Mouse (Mus musculus) heart, postnatal 25 days (tissue): Measurements from ENCODE around the gene Wdr77. TPM values are rescaled to one million over a fixed set of nuclear protein-coding genes. Genes with fewer than 3 reads are reported as not detected.
"Not testable (repeated sequence)": the region's sequence is repeated elsewhere in the genome, so short reads cannot be mapped to it uniquely, and the experiment has no call there.

Source experiments
- DNase-seq: peaks from one replicate; pipeline ENCODE4 v3.0.0; 2022; ENCODE audit warnings: low spot score
- intact Hi-C: fragments of 180-260 bp; cut with DNase I; formaldehyde crosslinking; loops from one replicate; pipeline ENCODE4 v1.15.1; 2025
- total RNA-seq, 2 experiments: library from RNA; stranded (reverse); gene quantifications; 2 replicates each; pipeline ENCODE4 v1.2.3; 2021

Wdr77 gene
- total RNA-seq, 2 experiments from 2014 or later, result 43.5 to 44.9 TPM

- intact Hi-C loops, result no loop called here
- no peak for DNase-seq
These were observed 24.1 kb upstream of the Wdr77 start for GRCm38 (mm10) chr3:105935033-105935432.

- no peak for DNase-seq
- intact Hi-C loops, result no loop called here
These were observed 23.1 kb upstream of the Wdr77 start for GRCm38 (mm10) chr3:105936111-105936510.

GRCm38 (mm10) chr3:105951348-105951747 lies 7.8 kb upstream of the Wdr77 start:
- intact Hi-C loops, result no loop called here
- DNase-seq, result no peak

DNA sequence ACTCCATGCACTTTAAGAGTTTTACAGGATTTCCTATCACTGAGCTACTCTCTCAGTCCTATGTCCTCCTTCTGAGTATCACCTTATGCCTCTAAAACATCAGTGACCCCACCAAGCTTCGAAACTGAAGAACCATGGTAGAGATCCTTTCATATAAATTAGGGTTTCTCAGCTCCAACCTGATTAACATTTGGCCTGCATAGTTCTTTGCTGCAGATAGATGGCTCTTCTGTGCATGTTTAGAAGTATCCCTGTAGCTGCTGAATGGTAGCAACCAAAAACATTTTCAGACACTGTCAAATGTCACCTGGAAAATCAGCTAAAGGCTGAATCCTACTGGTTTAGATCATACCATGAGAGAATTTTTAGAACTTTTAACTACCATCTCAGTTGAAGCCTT lies 1.9 kb upstream of the Wdr77 start:
- intact Hi-C loops, result no loop called here
- DNase-seq, result no peak

DNA sequence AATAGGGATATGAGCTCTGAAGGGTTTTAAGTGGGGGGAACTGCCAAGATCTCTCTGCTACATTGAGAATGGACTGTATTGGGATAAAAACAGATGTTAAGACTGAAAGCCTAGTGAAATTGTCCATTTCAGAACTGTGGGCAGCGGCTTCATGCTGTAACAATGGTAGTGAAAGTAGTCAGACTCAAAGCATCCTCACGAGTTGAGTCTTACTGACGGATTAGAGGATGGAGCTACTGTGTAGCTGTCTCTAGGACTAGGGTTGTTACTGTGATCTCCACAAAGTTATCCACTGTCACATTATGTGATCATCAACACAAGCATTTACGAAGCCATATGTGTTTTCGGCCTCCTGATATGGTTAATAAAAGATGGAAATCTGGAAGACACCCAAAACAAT lies 965 bp upstream of the Wdr77 start:
- intact Hi-C loops, result loop anchor here (2.0 kb wide), 1 partner anchor 271 kb away; the partner anchor contains the start of gene Ddx20
- DNase-seq, result no peak

DNA sequence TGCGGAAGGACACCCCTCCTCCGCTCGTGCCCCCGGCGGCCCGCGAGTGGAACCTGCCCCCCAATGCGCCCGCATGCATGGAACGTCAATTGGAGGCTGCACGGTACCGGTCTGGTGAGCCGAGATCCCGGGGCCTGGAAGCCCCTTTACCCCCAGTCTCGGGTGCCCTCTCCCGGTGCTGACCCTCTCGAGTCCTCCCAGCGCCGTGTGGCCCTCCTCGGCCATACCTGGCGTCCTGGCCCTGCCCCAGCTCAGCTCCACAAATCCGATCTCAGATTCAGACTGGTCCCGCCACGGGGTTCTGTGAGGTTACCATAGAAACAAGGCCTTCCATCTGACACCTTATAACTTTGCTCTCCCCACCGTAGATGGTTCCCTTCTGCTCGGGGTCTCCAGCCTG lies 416 bp downstream of the Wdr77 start:
- no peak for DNase-seq
- intact Hi-C loops, result loop anchor here (2.0 kb wide), 1 partner anchor 273 kb away; the partner anchor contains the start of gene Ddx20

GRCm38 (mm10) chr3:105959999-105960398 lies 830 bp downstream of the Wdr77 start, which contains the start of gene Atp5f1:
Atp5f1 (minus strand) TSS chr3:105960099.
- intact Hi-C loops, result loop anchor here (2.0 to 10.0 kb wide), 2 partner anchors 273 to 585 kb away; partner anchors contain the start of genes Cept1, Ddx20 and Dram2

GRCm38 (mm10) chr3:105960700-105961099 lies 1.5 kb downstream of the Wdr77 start:
- no peak for DNase-seq
- intact Hi-C loops, result loop anchor here (10.0 kb wide), 1 partner anchor 584 kb away; the partner anchor contains the start of genes Cept1 and Dram2

More at GRCm38 (mm10) chr3:105959999-105960398, 830 bp downstream of the Wdr77 start, which contains the start of gene Atp5f1:
- DNase-seq, result no peak

DNA sequence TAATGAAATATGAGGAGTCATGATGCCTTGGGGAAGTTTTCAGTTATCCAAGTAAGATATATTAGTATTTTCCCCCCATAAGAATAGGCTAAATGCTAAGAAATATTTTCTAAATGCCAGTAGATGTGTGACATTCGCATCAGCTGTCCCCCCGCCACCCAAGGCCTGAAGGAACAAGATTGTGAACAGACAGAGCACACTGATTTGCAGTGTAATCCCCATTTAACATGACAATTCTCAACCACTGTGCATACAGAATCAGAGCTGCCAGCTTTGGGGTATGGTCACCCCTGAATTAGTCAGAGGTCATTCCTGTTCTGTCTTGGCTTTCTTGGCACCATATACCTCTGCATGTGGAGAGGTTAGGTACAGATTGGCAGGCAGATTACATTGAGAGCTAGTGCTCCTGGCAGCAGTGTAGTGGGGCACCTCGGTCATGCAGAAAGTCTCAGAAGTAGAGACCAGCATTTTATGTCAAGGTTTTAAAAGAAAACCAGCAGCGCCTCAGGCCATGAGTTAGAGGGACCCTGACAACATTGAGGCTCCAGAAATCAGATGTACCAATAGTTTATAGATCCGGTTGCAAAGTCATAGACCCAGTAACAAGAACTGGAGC lies 12.8 kb downstream of the Wdr77 start:
- intact Hi-C loops, result no loop called here
- no peak for DNase-seq

GRCm38 (mm10) chr3:105973411-105973810 lies 14.2 kb downstream of the Wdr77 start, which contains the start of gene Ovgp1:
Ovgp1 (plus strand) TSS chr3:105973711.
- intact Hi-C loops, result no loop called here

GRCm38 (mm10) chr3:105974174-105974573 lies 15.0 kb downstream of the Wdr77 start:
- DNase-seq, result no peak
- intact Hi-C loops, result no loop called here

More at GRCm38 (mm10) chr3:105973411-105973810, 14.2 kb downstream of the Wdr77 start, which contains the start of gene Ovgp1:
- DNase-seq, result no peak

DNA sequence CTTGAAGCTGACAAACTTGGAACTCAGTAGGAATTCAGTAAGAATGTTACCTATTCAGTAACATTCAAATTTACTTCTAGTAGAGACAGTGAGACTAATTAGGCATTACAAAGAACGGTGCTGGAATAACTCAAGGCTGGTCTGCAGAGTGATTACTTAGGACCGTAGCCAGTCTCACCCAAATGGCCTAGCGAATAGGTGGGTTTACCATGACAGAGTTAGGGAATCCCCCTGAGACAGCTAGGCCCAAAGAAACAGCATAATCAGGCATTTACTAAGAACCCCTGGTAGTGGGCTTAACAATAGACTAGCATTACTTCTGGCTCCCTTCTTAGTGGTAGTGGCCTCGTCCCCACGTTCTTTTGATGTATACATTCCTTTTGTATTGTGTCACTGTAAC lies 30.4 kb downstream of the Wdr77 start:
- intact Hi-C loops, DNase-seq: not testable (repeated sequence)

- no peak for DNase-seq
- intact Hi-C loops, result loop anchor here (2.0 kb wide), 1 partner anchor 457 kb away; no protein-coding TSS in a partner anchor
These were observed 32.6 kb downstream of the Wdr77 start for GRCm38 (mm10) chr3:105991653-105992283.

GRCm38 (mm10) chr3:105994730-105995129 lies 35.6 kb downstream of the Wdr77 start:
- intact Hi-C loops, result no loop called here
- DNase-seq, result no peak

GRCm38 (mm10) chr3:106000707-106001375 lies 41.7 kb downstream of the Wdr77 start:
- no peak for DNase-seq
- intact Hi-C loops, result no loop called here

- no peak for DNase-seq
- intact Hi-C loops, result no loop called here
These were observed 42.5 kb downstream of the Wdr77 start for GRCm38 (mm10) chr3:106001416-106002370.

- DNase-seq, intact Hi-C loops: not testable (repeated sequence)
These were observed 44.2 kb downstream of the Wdr77 start for GRCm38 (mm10) chr3:106003360-106003759.

GRCm38 (mm10) chr3:106014546-106014945 lies 55.4 kb downstream of the Wdr77 start, which contains the start of gene Pifo:
Pifo (minus strand) TSS chr3:106014646.
- no peak for DNase-seq
- intact Hi-C loops, result no loop called here
